Mouse (Mus musculus) right cerebral cortex, postnatal 10 days (tissue): Measurements from ENCODE around the gene Nid2.

ENCODE experiments used
- DNase-seq, 2 experiments: peaks; one replicate each; pipeline ENCODE4 v3.0.0; 2021; ENCODE audit warnings: low spot score in 2 of 2

Gene Nid2

DNA sequence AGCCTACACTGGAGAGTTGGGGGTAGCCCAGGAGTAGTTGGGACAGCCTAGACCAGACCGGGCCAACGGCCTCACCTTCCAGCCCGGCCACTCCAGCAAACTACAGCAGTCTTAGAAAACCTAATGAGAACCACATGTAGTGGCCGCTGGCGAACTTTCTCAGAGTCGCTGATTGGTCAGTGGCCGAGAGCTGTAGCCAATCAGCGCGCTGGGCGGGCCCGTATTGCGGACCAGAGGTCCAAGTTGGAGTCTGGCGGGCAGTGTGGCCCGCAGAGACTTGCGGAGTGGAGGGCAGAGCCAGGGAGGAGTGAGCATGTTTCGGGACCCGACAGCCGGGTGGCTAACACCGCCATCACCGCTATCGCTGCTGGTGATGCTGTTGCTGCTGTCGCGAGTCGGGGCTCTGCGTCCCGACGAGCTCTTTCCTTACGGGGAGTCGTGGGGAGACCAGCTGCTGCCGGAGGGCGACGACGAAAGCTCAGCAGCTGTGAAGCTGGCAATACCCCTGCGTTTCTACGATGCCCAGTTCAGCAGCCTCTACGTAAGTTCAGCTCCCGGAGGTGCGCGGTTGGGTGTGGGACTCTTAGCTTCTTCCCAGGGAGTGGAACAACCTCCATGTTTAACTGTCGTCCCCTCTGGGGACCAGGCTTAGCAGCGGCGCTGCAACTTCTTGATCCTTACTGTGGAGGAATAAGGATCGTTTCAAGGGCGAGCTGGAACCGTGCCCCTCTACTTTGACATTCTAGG is at the start of gene Nid2:
Gene Nid2 (plus strand): TSS at position 241 of the 747 bp plus-strand sequence.
- peak; percentile 89 for DNase-seq

DNA sequence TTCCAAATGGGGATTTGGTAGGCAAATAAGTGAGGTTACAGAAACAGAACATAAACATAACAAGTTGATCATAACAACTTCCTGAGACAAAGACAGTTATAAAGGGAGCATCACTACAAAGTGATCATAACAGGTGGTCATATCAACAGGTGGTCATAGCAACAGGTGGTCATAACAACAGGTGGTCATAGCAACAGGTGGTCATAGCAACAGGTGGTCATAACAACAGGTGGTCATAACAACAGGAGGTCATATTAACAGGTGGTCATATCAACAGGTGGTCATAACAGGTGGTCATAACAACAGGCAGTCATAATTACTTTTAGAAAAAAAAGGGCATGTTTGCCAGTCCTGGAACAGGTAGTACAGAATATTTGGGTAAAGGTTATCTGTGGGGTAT is 49.5 kb upstream of the Nid2 start:
- DNase-seq, result no peak

DNA sequence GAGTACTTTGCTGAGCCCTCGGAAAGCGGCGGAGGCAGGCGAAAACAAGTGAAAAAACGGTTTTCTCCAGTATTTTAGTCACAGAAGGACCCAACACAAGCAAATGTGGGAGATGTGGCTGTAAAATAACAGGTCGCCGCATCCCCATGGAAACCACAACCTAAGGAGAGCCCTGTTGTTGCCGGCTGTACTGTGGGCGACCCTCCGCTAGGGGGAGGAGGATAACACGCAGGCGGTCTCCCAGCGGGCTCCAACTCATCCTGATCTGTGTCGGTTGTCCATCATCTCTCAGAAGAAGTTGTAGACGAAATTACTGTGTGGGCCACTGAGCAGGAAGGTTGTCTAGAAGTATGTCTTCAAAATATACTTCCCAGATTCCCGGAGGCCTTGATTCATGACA is 45.4 kb upstream of the Nid2 start:
- peak; percentile 83 to 86 for DNase-seq

DNA sequence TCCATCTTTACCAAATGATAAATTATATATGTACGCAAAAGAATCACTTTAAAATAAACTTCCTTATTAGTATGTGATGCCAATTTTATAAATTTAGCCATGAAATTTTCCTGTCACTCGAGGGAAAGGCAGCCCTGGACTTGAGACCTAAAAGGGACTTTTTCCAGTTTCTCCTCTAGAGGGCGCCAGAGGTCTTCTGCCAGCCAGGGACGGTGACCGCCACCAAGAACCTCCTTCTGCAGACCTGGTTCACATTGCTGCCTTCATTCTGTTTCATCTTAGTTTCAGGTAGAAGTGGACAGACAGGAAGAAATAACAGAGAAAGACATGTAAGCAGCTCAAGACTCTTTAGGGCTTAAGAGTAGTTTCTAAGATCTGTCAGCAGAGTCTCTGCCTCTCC is 44.6 kb upstream of the Nid2 start:
- DNase-seq, result peak; percentile 83 to 84

DNA sequence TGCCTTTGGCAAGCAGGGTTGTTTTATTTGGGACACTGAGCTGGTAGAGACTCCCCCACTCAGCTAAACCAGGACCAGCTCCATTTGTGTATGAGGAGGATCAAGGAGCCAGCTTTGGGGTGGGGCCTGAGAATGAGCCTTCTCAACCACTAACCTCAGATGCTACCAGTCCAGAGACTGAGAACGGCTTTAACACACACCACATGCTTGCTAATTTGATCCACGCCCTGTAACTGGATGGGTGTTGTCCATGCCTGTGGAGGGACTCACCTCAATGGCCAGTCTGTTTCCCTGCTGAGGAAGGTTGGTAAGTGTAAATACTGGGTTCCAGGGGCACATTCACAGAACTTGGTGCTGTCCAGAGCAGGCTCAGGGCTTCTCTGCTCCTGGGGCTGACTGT is 44.1 kb upstream of the Nid2 start:
- DNase-seq, result peak in 1 of 2 experiments; percentile 29

DNA sequence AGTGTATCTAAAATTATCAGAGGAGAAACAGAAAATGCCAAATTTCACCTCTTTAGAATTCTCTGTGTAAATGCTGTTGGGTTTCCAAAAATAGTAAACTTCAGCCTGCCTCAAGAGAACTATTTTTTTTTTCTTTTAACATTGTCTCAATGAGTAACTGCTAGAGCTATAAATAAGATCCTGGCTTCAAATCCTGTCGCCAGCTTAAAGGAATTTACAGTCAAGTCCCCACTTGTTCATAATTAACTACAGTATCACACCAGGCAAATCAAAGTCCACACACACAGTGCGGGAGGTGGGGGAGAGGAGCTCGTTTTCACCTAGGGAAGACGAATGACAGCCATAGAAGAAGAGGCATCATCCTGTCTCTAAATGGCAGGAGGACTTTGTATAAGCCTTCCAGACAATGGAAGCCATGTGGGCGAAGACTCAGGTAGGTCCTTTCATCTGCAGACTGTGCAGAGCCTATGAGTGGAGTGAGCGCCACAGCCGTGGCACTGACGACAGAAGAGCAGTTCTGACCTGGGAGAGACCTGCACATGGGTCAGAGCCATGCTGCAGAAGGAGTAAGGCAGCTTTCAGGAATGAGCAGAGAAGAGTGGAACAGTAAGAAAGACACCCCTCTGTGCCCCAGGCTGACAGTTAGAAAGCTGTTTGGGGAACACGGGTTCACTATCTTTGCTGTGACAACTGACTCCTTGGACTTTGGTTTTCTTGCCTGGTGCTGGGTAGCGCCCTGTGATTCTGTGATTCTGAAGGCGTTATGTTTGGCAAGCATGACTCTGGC is 43.2 kb upstream of the Nid2 start:
- peak in 1 of 2 experiments; percentile 27 for DNase-seq

DNA sequence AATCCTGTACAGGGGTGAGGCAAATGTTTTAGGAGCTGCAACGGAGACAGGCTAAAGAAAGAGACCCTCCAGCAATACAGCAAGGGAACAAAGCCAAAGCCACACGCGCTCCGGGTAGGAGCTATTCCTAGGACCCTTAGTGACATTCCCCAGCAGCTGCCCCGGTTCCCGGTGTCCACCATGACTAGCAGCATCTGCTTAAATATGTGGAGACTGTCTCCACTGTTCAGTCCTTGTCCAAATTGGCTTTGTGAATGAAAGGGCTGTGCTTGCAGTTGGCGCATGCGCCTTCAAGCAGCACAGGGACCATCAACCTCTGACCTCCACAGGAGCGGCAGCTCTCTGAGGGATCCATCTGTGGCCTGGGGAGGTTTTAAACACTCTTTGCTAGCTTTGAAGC is 41.9 kb upstream of the Nid2 start:
- DNase-seq, result no peak

DNA sequence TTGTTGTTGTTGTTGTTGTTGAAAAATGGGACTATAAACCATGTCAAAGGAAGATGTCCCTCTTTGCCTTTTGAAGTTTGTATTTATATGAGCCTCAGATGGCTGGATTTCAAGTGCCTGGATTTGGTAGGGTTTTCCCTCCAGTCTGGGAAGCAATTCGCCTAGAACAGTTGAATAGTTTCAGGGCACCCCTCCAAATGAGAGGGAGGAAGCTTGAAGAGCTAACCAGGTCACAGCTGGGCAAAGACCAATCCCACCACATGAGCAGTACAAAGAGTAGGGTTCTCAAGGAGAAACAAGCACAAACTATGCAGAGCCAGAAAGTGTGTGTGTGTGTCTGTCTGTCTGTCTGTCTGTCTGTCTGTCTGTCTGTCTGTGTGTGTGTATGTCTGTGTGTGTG is 39.3 kb upstream of the Nid2 start:
- DNase-seq, result peak; percentile 33 to 47

DNA sequence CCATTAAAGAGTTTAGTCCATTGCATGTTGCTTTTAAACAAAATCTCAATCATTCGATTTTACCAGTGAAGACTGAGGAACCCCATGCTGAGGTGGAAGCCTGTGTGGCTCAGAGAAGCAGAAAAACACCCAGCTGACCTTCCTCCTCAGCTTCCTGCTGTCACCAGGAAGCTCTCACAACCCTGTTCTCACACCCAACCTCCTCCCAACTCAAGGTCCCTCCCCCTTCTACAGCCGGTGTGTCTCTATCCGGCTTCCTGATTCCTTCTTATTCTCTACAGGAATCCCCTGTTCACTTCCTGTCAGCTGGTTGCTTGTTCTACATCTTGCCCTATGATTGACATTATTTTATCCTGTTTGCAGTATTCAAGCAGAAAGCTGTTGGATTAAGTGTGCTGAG is 38.0 kb upstream of the Nid2 start:
- DNase-seq, result no peak

DNA sequence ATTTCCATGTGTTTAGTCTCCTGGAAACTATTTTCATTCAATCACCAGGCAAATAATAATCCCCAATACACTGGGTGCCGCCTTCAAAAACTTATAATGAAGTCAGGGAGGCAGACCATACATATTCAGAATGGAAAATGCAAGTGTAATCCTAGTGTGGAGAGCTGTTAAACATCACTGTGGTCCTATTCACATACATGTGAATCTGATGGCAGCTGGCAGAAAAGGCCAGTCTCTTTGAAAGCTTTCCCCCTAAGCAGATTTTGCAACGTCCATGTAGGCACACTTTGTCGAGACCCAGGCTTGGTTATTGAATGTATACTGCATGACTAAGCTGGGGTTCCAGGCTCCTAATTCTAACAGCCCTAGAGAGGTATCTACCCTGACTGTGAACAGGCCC is 32.0 kb upstream of the Nid2 start:
- no peak for DNase-seq

DNA sequence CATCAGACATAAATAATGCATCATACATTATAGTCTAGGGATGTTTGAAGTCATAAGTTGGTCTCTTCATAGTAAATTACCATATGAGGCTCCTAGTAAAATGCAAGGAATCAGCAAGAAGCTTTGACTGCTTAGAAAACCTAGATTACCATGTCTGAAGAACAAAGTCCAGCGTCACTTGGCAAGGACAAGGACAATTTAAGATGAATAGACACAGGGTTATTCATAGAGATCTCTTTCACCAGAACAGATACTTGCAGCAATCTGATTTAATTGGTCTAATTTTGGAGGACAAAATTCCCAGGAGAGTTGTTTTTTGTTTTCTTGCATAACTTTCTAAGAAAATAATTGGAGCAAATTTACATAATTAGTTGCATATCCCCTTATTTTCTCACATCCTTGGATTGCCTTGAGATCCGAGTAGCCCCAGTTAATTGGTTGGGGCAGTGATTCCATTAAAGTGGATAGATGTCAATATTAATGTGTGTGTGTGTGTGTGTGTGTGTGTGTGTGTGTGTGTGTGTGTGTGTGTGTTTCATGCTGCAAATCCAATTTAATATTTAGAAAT is 30.9 kb upstream of the Nid2 start:
- no peak for DNase-seq

DNA sequence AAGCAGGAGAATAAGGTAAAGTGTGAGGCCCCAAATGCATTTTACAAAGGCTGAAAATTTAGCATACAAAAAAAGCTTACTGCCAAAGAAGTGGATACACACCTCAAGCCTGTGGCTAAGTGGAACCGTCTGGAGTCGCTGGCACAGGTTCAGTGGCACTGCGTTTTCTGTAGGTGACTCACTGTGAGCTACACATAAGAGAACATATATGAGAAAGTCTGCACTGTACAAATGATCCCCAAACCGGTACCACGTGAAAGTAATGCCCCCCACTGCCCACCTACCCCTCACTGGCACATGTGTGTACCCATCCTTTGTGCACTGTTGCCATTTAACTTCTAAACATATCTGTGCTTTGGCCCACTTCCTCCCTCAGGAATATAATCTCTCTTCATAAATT is 22.8 kb upstream of the Nid2 start:
- peak; percentile 35 to 39 for DNase-seq

DNA sequence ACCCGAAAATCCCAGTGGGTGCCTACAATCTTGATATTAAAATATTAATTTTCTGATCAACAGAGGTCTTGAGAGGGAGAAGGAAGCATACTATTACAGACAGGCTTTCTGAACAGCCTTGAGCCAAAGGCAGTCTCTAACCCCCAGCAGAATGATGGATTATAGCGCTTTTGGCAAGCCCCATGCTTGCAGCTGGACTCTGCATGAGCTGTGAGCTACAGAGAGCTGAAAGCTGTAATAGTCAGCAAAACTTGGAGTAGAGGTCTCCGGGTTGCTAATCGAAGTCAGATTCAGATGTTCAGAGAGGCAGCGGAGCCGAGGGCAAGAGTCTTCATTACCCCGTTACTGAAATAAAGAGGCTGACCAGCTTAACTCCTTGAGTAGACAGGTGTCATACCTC is 22.3 kb upstream of the Nid2 start:
- no peak for DNase-seq

DNA sequence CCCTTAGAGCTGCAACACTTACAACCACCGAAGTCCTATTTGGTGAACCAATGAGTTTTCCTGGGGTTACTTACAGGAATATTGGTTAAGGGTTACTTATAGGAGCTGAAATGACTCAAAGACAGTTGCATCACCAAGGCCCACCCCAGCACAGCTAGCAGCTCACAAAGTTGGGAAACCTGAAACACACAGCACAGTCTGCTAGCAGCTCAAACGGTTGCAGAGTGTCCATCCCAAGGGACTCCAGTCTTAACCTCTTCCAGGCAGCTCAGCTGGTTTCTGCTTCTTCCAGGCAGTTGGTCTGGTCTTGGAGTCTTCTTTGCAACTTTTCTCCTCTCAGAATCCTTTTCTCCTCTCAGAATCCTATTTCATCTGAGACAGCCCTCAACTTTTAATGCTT is 19.0 kb upstream of the Nid2 start:
- no peak for DNase-seq

DNA sequence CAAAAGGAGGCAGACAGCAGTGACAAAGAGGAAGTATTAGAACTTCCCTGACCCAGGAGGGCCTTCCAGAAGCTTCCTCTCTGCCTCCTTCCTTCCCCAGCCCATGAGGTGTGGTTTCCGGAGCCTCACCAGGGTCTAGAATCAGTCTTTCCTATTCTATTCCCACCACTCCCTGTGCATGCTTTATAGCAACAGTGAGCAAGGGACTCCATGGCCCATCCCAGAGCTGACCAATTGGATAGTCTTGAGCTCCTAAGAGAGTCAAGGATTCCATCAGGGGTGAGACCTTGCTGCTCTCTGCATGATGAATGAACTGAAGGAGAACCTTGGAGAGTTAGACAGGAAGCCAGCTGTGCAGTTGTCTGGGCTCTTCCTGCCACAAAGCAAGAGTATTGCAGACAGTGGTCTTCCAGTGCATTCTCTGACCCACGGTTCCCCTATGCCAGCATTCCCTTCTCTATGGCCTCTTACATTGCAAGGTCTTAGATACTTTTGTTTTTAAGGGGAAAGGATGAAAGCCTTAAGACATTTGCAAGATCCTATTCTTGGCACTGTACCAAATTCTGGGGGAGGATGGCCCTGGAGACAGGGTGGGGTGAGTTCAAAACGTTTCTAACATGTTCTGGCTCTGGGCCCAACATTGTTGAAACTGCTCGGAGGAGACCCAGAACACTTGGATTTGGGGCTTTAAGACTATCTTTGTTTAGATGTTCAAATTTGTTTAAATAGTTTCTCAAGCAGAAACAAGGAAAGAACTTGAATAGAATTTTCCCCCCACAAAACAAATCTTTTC is 17.4 kb upstream of the Nid2 start:
- no peak for DNase-seq

DNA sequence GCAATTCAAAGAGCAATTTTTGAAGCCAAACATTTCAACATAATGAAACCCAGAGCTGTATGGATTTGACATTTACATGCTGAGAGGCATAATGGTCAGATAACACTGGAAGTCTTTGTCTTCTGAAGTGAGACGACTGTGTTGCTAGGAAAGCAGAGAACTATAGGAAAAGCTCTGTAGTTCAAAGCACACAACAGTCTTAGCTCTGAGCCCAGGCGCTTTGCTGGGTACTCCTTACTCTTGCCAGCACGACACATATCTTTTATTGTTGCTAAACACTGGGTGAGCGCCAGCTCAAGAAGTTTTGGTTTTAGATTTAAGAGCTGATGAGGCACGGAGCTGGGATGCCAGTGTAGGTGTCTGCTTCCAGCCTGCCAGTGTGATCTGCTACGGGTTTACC is 15.8 kb upstream of the Nid2 start:
- DNase-seq, result peak in 1 of 2 experiments; percentile 28

DNA sequence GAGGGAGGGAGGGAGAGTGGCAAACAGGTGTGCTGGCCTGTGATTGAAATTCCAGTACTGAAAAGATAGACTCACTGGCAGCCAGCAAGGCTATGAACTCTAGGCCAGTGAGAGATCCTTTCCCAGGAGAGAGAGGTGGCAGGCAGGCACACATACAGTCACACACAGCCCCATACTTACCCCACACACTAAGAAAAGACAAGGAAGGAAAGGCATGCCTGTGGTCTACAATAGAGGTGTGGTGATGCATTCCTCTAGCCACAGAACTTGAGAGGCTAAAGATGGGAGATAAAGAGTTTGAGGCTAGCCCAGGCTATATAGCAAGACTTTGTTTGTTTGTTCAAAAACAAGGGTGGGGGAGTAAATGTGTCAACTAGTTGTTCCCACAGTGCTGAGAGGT is 13.5 kb upstream of the Nid2 start:
- DNase-seq, result no peak

DNA sequence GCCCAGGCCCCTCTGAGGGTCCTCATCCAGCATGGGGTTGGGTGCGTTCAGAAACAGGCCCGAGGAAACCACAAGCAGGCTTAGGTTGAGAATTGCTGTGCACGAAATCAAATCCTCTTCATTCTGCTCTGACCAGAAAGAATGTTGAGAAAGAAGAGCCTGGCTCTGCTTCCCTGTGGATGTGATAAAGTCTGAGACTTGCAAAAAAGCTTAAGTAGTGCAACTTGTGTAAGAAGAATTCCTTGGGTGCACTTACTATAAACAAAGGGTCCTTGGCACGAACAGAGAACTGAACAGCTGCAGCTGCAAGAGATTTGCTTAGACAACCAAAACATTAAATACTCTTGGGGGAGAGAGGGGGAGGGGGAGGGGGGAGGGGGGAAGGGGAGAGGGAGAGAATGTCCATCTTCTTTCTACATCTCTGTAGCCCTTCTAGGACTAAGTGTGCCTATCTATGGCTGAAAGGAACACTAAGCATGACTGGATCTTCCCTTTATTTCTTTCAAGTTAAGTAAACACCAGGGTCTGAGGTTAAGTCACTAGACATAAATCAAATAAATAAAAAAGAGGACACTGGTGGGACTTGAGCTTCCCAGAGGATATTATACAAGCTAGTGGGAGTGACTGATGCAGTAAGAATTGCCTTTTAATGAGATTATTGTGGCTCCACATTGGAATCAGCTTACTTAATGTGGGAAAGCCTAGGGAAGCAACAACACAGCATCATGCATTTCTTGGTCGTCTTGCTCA is 12.8 kb upstream of the Nid2 start:
- no peak for DNase-seq

DNA sequence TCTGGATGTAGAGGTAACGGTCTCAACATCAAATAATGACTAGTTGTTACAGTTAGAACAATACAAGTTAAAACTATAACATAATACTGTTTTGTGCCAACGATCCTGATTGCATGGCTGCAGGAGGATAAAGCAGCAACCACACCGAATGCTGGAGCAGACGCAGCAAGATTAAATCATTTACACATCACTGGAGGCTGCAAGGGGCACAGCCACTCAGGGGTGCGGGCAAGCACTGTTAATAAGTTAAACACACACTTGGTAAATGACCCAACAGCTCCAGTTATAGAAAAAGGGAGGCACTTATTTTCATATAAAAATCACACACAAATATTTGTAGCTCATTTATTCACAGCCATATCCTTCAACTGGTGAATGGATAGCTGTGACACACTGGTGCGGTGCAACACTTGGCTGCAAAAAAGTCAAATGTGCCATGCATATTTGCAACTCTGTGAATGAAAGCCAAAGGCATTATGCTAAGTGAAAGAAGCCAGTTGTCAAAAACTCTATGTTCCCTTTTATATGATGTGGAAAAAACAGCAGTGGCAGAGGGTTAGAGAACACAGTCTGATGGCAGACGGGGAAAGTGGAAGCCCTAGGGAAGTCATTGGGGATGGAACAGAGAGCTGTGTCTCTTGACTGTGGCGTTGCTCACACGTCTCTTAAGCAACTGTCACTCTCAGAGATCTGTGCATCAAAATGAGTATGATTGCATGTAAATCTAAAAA is 11.5 kb upstream of the Nid2 start:
- DNase-seq, result no peak

DNA sequence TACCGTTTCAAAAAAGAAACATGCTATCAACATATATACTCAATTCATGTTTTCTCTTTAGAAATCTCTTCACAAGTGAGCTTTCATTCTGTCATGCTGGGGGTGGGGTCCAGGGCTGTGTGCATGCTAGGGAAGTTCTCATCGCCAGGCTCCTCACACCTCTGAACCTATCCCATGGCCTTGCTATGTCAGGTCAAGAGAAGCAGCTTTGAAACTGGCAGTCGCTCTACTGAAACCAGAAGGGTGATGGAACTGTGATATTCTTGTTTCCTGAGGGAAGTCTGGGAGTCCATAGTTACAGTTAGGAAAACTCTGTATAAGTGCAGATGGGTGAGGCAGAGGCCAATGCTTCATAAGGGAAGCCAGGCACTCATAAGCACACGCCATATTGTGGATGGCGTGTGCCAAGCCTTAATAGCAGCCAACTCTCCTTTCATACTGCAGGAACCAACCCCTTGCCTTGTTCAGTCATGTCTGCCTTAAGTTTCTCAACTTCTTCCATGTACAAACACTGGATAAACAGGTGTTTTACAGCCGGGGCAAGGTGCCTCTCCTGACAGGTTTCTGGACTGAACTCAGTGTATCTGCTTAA is 10.8 kb upstream of the Nid2 start:
- no peak for DNase-seq
